Mouse (Mus musculus): ENCODE data around the gene BC028528. TPM values are rescaled to one million over a fixed set of nuclear protein-coding genes. Genes with fewer than 3 reads are reported as not detected.

The BC028528 gene
- polyA plus RNA-seq, 1 experiment: 15.0 TPM

Other genes with a start within 250 kb of the BC028528 start
- gene Mcl1, start 233.2 kb downstream of the BC028528 start, polyA plus RNA-seq (2012; rRNA removed): 43.3 and 47.0 TPM in 2 replicates
- 3.5 and 4.1 TPM in 2 replicates for gene Adamtsl4, start 204.1 kb downstream of the BC028528 start, polyA plus RNA-seq (2012; rRNA removed)
- gene Ecm1, start 152.4 kb downstream of the BC028528 start, polyA plus RNA-seq (2012; rRNA removed): 19.9 and 23.0 TPM in 2 replicates
- 37.5 and 38.4 TPM in 2 replicates for gene Tars2, start 131.8 kb downstream of the BC028528 start, polyA plus RNA-seq (2012; rRNA removed)
- 24.6 and 28.5 TPM in 2 replicates for gene Rprd2, start 73.1 kb downstream of the BC028528 start, polyA plus RNA-seq (2012; rRNA removed)
- gene Prpf3, start 36.1 kb downstream of the BC028528 start, polyA plus RNA-seq (2012; rRNA removed): 35.9 and 36.2 TPM in 2 replicates
- gene Mrps21, start 20.5 kb downstream of the BC028528 start, polyA plus RNA-seq (2012; rRNA removed): 235 and 288 TPM in 2 replicates
- gene Ciart, start 9.8 kb downstream of the BC028528 start, polyA plus RNA-seq (2012; rRNA removed): 37.2 and 42.7 TPM in 2 replicates
- 70.6 and 75.5 TPM in 2 replicates for gene Aph1a, start 2.0 kb upstream of the BC028528 start, polyA plus RNA-seq (2012; rRNA removed)
- 12.8 and 14.6 TPM in 2 replicates for gene Car14, start 12.7 kb upstream of the BC028528 start, polyA plus RNA-seq (2012; rRNA removed)
- gene Anp32e, start 37.2 kb upstream of the BC028528 start, polyA plus RNA-seq (2012; rRNA removed): 117 and 123 TPM in 2 replicates
- gene Plekho1, start 104.0 kb upstream of the BC028528 start, polyA plus RNA-seq (2012; rRNA removed): 131 and 156 TPM in 2 replicates
- 32.7 and 33.0 TPM in 2 replicates for gene Vps45, start 166.5 kb upstream of the BC028528 start, polyA plus RNA-seq (2012; rRNA removed)
- gene Otud7b, start 212.5 kb upstream of the BC028528 start, polyA plus RNA-seq (2012; rRNA removed): 16.2 and 17.6 TPM in 2 replicates